Mouse (Mus musculus): Measurements from ENCODE around the gene Hecw2.

Hecw2 gene

GRCm38 (mm10) chr1:53843051-53843450 lies 351.9 kb downstream of the Hecw2 start:
- H3K4me3 ChIP-seq (replicated peaks; ENCODE audit: low read length): no peak overlapping the region
- no peaks in the 10 kb centered on the region for H3K27me3 ChIP-seq (ENCODE audit: insufficient read depth, low read length)
- H3K36me3 ChIP-seq (ENCODE audit: insufficient read depth, low read length): no peaks in the 10 kb centered on the region
- H3K4me1 ChIP-seq (replicated peaks; ENCODE audit: low read depth, low read length): peaks cover 11% of the 10 kb centered on the region
- TF ChIP-seq CTCF (conservative IDR thresholded peaks at IDR 0.05; ENCODE audit: low read length): no peak
- TF ChIP-seq POU5F1 (IDR thresholded peaks at IDR 0.05; ENCODE audit: borderline replicate concordance, low read length): no peak
- TF ChIP-seq NANOG (IDR thresholded peaks at IDR 0.05; ENCODE audit: borderline replicate concordance, low read length): no peak
- no peaks in the 10 kb centered on the region for H3K9me3 ChIP-seq (ENCODE audit: low read length)

- Histone ChIP-seq H3K4me1 (replicated peaks; ENCODE audit: low read depth, low read length) (peaks cover 16% of the 10 kb centered on the region), H3K4me3 (replicated peaks; ENCODE audit: low read length) (no peak overlapping the region), H3K36me3 (ENCODE audit: insufficient read depth, low read length) (no peaks in the 10 kb centered on the region), H3K9me3 (ENCODE audit: low read length) (no peaks in the 10 kb centered on the region), H3K27me3 (ENCODE audit: insufficient read depth, low read length) (no peaks in the 10 kb centered on the region)
- TF ChIP-seq POU5F1 (IDR thresholded peaks at IDR 0.05; ENCODE audit: borderline replicate concordance, low read length): no peak
- no peak for TF ChIP-seq CTCF (conservative IDR thresholded peaks at IDR 0.05; ENCODE audit: low read length)
- TF ChIP-seq NANOG (IDR thresholded peaks at IDR 0.05; ENCODE audit: borderline replicate concordance, low read length): no peak
Measured at GRCm38 (mm10) chr1:53841080-53841479, 353.9 kb downstream of the Hecw2 start.

GRCm38 (mm10) chr1:53839392-53839791 lies 355.6 kb downstream of the Hecw2 start:
- TF ChIP-seq CTCF (conservative IDR thresholded peaks at IDR 0.05; ENCODE audit: low read length) (no peak), POU5F1 (IDR thresholded peaks at IDR 0.05; ENCODE audit: borderline replicate concordance, low read length) (no peak), NANOG (IDR thresholded peaks at IDR 0.05; ENCODE audit: borderline replicate concordance, low read length) (no peak)
- H3K4me1 ChIP-seq (replicated peaks; ENCODE audit: low read depth, low read length): peaks cover 16% of the 10 kb centered on the region
- no peak overlapping the region for H3K4me3 ChIP-seq (replicated peaks; ENCODE audit: low read length)
- no peaks in the 10 kb centered on the region for H3K27me3 ChIP-seq (ENCODE audit: insufficient read depth, low read length)
- no peaks in the 10 kb centered on the region for H3K36me3 ChIP-seq (ENCODE audit: insufficient read depth, low read length)
- no peaks in the 10 kb centered on the region for H3K9me3 ChIP-seq (ENCODE audit: low read length)

GRCm38 (mm10) chr1:53838182-53838859 lies 356.6 kb downstream of the Hecw2 start:
- Histone ChIP-seq H3K4me1 (replicated peaks; ENCODE audit: low read depth, low read length) (peaks cover 16% of the 10 kb centered on the region), H3K36me3 (ENCODE audit: insufficient read depth, low read length) (no peaks in the 10 kb centered on the region), H3K9me3 (ENCODE audit: low read length) (no peaks in the 10 kb centered on the region), H3K27me3 (ENCODE audit: insufficient read depth, low read length) (no peaks in the 10 kb centered on the region), H3K4me3 (replicated peaks; ENCODE audit: low read length) (no peak overlapping the region)
- TF ChIP-seq CTCF (conservative IDR thresholded peaks at IDR 0.05; ENCODE audit: low read length) (no peak), POU5F1 (IDR thresholded peaks at IDR 0.05; ENCODE audit: borderline replicate concordance, low read length) (no peak), NANOG (IDR thresholded peaks at IDR 0.05; ENCODE audit: borderline replicate concordance, low read length) (no peak)

- no peaks in the 10 kb centered on the region for H3K36me3 ChIP-seq (ENCODE audit: insufficient read depth, low read length)
- H3K4me3 ChIP-seq (replicated peaks; ENCODE audit: low read length): no peak overlapping the region
- TF ChIP-seq POU5F1 (IDR thresholded peaks at IDR 0.05; ENCODE audit: borderline replicate concordance, low read length) (no peak), CTCF (conservative IDR thresholded peaks at IDR 0.05; ENCODE audit: low read length) (no peak), NANOG (IDR thresholded peaks at IDR 0.05; ENCODE audit: borderline replicate concordance, low read length) (no peak)
- 0 out of 2 replicates have a peak, but pooled peaks cover 4% of the 10 kb centered on the region for H3K4me1 ChIP-seq (replicated peaks; ENCODE audit: low read depth, low read length)
- H3K27me3 ChIP-seq (ENCODE audit: insufficient read depth, low read length): no peaks in the 10 kb centered on the region
- H3K9me3 ChIP-seq (ENCODE audit: low read length): no peaks in the 10 kb centered on the region
Measured at GRCm38 (mm10) chr1:53830286-53830685, 364.7 kb downstream of the Hecw2 start.

- no peak overlapping the region for H3K4me3 ChIP-seq (replicated peaks; ENCODE audit: low read length)
- no peaks in the 10 kb centered on the region for H3K36me3 ChIP-seq (ENCODE audit: insufficient read depth, low read length)
- TF ChIP-seq POU5F1 (IDR thresholded peaks at IDR 0.05; ENCODE audit: borderline replicate concordance, low read length) (no peak), CTCF (conservative IDR thresholded peaks at IDR 0.05; ENCODE audit: low read length) (no peak), NANOG (IDR thresholded peaks at IDR 0.05; ENCODE audit: borderline replicate concordance, low read length) (no peak)
- H3K27me3 ChIP-seq (ENCODE audit: insufficient read depth, low read length): no peaks in the 10 kb centered on the region
- no peaks in the 10 kb centered on the region for H3K9me3 ChIP-seq (ENCODE audit: low read length)
- peaks cover 10% of the 10 kb centered on the region for H3K4me1 ChIP-seq (replicated peaks; ENCODE audit: low read depth, low read length)
Measured at GRCm38 (mm10) chr1:53829089-53829488, 365.9 kb downstream of the Hecw2 start.

- no peaks in the 10 kb centered on the region for H3K9me3 ChIP-seq (ENCODE audit: low read length)
- H3K4me1 ChIP-seq (replicated peaks; ENCODE audit: low read depth, low read length): peaks cover 23% of the 10 kb centered on the region
- no peak for TF ChIP-seq POU5F1 (IDR thresholded peaks at IDR 0.05; ENCODE audit: borderline replicate concordance, low read length)
- no peak for TF ChIP-seq CTCF (conservative IDR thresholded peaks at IDR 0.05; ENCODE audit: low read length)
- no peak for TF ChIP-seq NANOG (IDR thresholded peaks at IDR 0.05; ENCODE audit: borderline replicate concordance, low read length)
- no peaks in the 10 kb centered on the region for H3K27me3 ChIP-seq (ENCODE audit: insufficient read depth, low read length)
- no peaks in the 10 kb centered on the region for H3K36me3 ChIP-seq (ENCODE audit: insufficient read depth, low read length)
- no peak overlapping the region for H3K4me3 ChIP-seq (replicated peaks; ENCODE audit: low read length)
Measured at GRCm38 (mm10) chr1:53824446-53825337, 370.3 kb downstream of the Hecw2 start.

- TF ChIP-seq POU5F1 (IDR thresholded peaks at IDR 0.05; ENCODE audit: borderline replicate concordance, low read length) (peak; percentile 40; the same call in 1 of the 2 replicates), CTCF (conservative IDR thresholded peaks at IDR 0.05; ENCODE audit: low read length) (no peak), NANOG (IDR thresholded peaks at IDR 0.05; ENCODE audit: borderline replicate concordance, low read length) (no peak)
- Histone ChIP-seq H3K4me3 (replicated peaks; ENCODE audit: low read length) (peak overlapping the region; percentile 37), H3K27me3 (ENCODE audit: insufficient read depth, low read length) (no peaks in the 10 kb centered on the region)
Measured at GRCm38 (mm10) chr1:53823687-53824445, 371.1 kb downstream of the Hecw2 start.

More at GRCm38 (mm10) chr1:53823687-53824445, 371.1 kb downstream of the Hecw2 start:
- Histone ChIP-seq H3K4me1 (replicated peaks; ENCODE audit: low read depth, low read length) (peaks cover 23% of the 10 kb centered on the region), H3K36me3 (ENCODE audit: insufficient read depth, low read length) (no peaks in the 10 kb centered on the region), H3K9me3 (ENCODE audit: low read length) (no peaks in the 10 kb centered on the region)
